Mouse (Mus musculus) liver, postnatal 0 days (tissue): ENCODE measurements around the gene Laptm5.

ENCODE experiments used
- CTCF ChIP-seq: sonication (generic); IDR thresholded peaks from 2 replicates; pipeline ENCODE4 v1.5.1; 2016; ENCODE audit warnings: antibody characterized with exemption, low read depth
- EP300 ChIP-seq: IDR thresholded peaks from 2 replicates; pipeline ENCODE4 v1.6.1; 2016; ENCODE audit warnings: antibody characterized with exemption, low read depth, mild to moderate bottlenecking

DNA sequence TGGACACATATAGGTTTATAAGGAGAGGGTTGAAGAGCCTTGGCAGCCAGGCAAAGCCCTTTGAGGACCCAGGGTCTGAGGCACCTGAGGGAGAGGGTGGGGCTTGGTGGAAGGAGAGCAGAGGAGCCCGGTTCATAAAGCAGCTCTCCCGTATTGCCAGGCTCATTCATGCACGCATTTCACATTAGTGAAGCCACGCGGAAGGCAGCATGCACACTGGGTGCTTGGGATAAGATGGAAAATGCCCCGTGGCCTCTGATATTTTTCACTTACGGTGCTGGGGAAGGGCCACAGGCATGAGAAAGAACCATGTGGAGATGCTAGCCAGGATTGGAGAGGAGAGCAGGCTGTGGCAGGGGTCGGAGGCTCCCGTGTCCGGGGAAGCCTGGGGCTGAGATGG lies 44.2 kb downstream of the Laptm5 start:
- TF ChIP-seq CTCF (no peak), EP300 (no peak)
